Mouse (Mus musculus) small intestine, adult 2 months (tissue): Measurements from ENCODE around the gene Hibadh. TPM values are rescaled to one million over a fixed set of nuclear protein-coding genes. Genes with fewer than 3 reads are reported as not detected.

Experiments
- H3K27ac ChIP-seq: fragments of 200-500 bp; 2 replicates; pipeline ENCODE4 v1.5.1; 2012; ENCODE audit warnings: low read depth, low read length, control low read depth, inconsistent platforms; ENCODE audit not compliant: insufficient read depth
- H3K27me3 ChIP-seq: fragments of 200-500 bp; 2 replicates; pipeline ENCODE4 v1.6.1; 2012; ENCODE audit warnings: mild to moderate bottlenecking, moderate library complexity, low read length, inconsistent platforms; ENCODE audit not compliant: control insufficient read depth, insufficient read depth
- H3K36me3 ChIP-seq: fragments of 200-500 bp; 2 replicates; pipeline ENCODE4 v1.6.1; 2012; ENCODE audit warnings: mild to moderate bottlenecking, low read length, control low read depth, inconsistent platforms; ENCODE audit not compliant: control insufficient read depth, insufficient read depth
- H3K4me1 ChIP-seq: fragments of 200-500 bp; 2 replicates; pipeline ENCODE4 v1.6.1; 2012; ENCODE audit warnings: low read length, inconsistent platforms, mixed read lengths; ENCODE audit not compliant: control insufficient read depth, insufficient read depth, insufficient read length
- H3K4me3 ChIP-seq: fragments of 200-500 bp; 2 replicates; pipeline ENCODE4 v1.5.1; 2012; ENCODE audit warnings: low read depth, mild to moderate bottlenecking, control low read depth, inconsistent platforms, low read length, moderate library complexity
- CTCF ChIP-seq: fragments of 200-500 bp; IDR thresholded peaks from 2 replicates; pipeline ENCODE4 v1.5.1; 2012; ENCODE audit warnings: low read depth, mild to moderate bottlenecking, control low read depth, inconsistent platforms, low read length, moderate library complexity, mixed read lengths; ENCODE audit not compliant: insufficient replicate concordance, insufficient read length; ENCODE audit errors: extremely low read depth
- POLR2A ChIP-seq: fragments of 200-500 bp; IDR thresholded peaks from 2 replicates; pipeline ENCODE4 v1.6.1; 2012; ENCODE audit warnings: low read depth, mild to moderate bottlenecking, control low read depth, inconsistent platforms, low read length, moderate library complexity
- WGBS: fragments of 180-500 bp; shearing (Covaris S2); methylation state at CpG from one replicate; pipeline ENCODE4 v1.1.7; 2018; 5-methylcytosine and 5-hydroxymethylcytosine counted together
- polyA plus RNA-seq: library from polyadenylated mRNA; depleted of rRNA; stranded (reverse); fragments of >200 nt; gene quantifications from 2 replicates; pipeline ENCODE4 v1.2.3, GENCODE M21; 2012

The Hibadh gene
- polyA plus RNA-seq, 1 experiment, result 9.9 TPM

GRCm38 (mm10) chr6:52513876-52514405 lies 126.2 kb downstream of the Hibadh start:
- WGBS, result 83% methylated on average over 4 of the region's 4 CpGs

GRCm38 (mm10) chr6:52508789-52509188 lies 131.4 kb downstream of the Hibadh start:
- Histone ChIP-seq H3K27me3 (no peaks in the 10 kb centered on the region), H3K4me3 (no peak overlapping the region), H3K27ac (no peak overlapping the region), H3K4me1 (no peaks in the 10 kb centered on the region), H3K36me3 (no peaks in the 10 kb centered on the region)
- 89% methylated on average over 3 of the region's 3 CpGs for WGBS
- TF ChIP-seq CTCF, result no peak
- TF ChIP-seq POLR2A, result no peak

More at GRCm38 (mm10) chr6:52513876-52514405, 126.2 kb downstream of the Hibadh start:
- H3K36me3 ChIP-seq, result no peaks in the 10 kb centered on the region
- no peak overlapping the region for H3K27ac ChIP-seq
- no peaks in the 10 kb centered on the region for H3K4me1 ChIP-seq
- H3K4me3 ChIP-seq, result no peak overlapping the region
- H3K27me3 ChIP-seq, result no peaks in the 10 kb centered on the region
- no peak for TF ChIP-seq CTCF
- no peak for TF ChIP-seq POLR2A

GRCm38 (mm10) chr6:52507946-52508345 lies 132.2 kb downstream of the Hibadh start:
- Histone ChIP-seq H3K36me3 (no peaks in the 10 kb centered on the region), H3K27ac (no peak overlapping the region), H3K27me3 (no peaks in the 10 kb centered on the region), H3K4me3 (no peak overlapping the region), H3K4me1 (no peaks in the 10 kb centered on the region)
- WGBS, result 76% methylated on average over 7 of the region's 7 CpGs
- TF ChIP-seq POLR2A (no peak), CTCF (no peak)

- Histone ChIP-seq H3K4me3 (no peak overlapping the region), H3K27ac (no peak overlapping the region), H3K4me1 (no peaks in the 10 kb centered on the region), H3K27me3 (no peaks in the 10 kb centered on the region), H3K36me3 (no peaks in the 10 kb centered on the region)
- 76% methylated on average over 5 of the region's 5 CpGs for WGBS
- TF ChIP-seq CTCF, result no peak
- no peak for TF ChIP-seq POLR2A
Observed at GRCm38 (mm10) chr6:52507171-52507570, 133.0 kb downstream of the Hibadh start.

GRCm38 (mm10) chr6:52505777-52506755 lies 134.1 kb downstream of the Hibadh start:
- peak overlapping the region; percentile 21; the same call in 1 of the 2 replicates for H3K27ac ChIP-seq
- 74% methylated on average over 9 of the region's 9 CpGs for WGBS
- no peaks in the 10 kb centered on the region for H3K27me3 ChIP-seq
- no peak overlapping the region for H3K4me3 ChIP-seq
- no peaks in the 10 kb centered on the region for H3K36me3 ChIP-seq
- H3K4me1 ChIP-seq, result no peaks in the 10 kb centered on the region
- TF ChIP-seq POLR2A (no peak), CTCF (no peak)

GRCm38 (mm10) chr6:52504676-52505460 lies 135.3 kb downstream of the Hibadh start:
- Histone ChIP-seq H3K27me3 (no peaks in the 10 kb centered on the region), H3K4me3 (no peak overlapping the region), H3K36me3 (no peaks in the 10 kb centered on the region), H3K4me1 (no peaks in the 10 kb centered on the region), H3K27ac (no peak overlapping the region)
- WGBS, result 60% methylated on average over 8 of the region's 8 CpGs
- no peak for TF ChIP-seq POLR2A
- TF ChIP-seq CTCF, result no peak
